Mouse (Mus musculus): Measurements from ENCODE around the gene Smok2a.

DNA sequence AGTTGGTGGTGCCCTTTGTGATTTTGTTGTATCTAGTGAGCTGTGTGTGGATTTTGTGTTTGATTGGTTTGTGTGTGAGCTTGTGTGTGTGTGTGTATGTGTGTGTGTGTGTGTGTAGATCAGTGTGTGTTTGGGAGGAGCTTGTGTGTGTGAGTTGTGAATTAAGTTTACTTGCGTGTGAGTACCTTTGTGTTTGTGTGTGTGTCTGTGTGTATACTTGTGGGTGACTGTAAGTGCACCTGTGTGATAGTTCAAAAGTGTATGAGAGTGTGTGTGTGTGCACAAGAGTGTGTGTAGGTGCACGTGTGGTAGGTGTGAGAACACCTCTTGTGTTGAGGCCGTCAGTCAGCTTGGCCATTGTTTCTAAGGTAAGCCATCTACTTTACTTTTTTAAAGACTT is at the start of gene Smok2a:
- TF ChIP-seq POLR2A (IDR thresholded peaks at IDR 0.05; ENCODE audit: insufficient read depth, low read length) (no peak), CTCF (IDR thresholded peaks at IDR 0.05; ENCODE audit: low read depth, low read length) (no peak), EP300 (IDR thresholded peaks at IDR 0.05; ENCODE audit: insufficient read depth, low read depth, low read length) (no peak)

Data from ES-Bruce4 (cell line).